Mouse (Mus musculus): Measurements from ENCODE around the gene Mfsd11. TPM values are rescaled to one million over a fixed set of nuclear protein-coding genes. Genes with fewer than 3 reads are reported as not detected.
A peak's percentile ranks its signal among the peaks of the same experiment; 100 is the strongest.

Gene Mfsd11
- 10 to 100 TPM; 40.9 to 46.2 (median 43.0) TPM for total RNA-seq (2022)

GRCm38 (mm10) chr11:116852291-116852890 is at the start of gene Mfsd11:
Mfsd11 (plus strand) TSS chr11:116852440.
- peak; percentile 51 to 71 for DNase-seq (ENCODE audit: low spot score in 2 of 2)

- no peak for DNase-seq (ENCODE audit: low spot score in 2 of 2)
Measured at GRCm38 (mm10) chr11:116802709-116803108, 49.5 kb upstream of the Mfsd11 start.

GRCm38 (mm10) chr11:116806136-116807071 is 45.8 kb upstream of the Mfsd11 start:
- DNase-seq (ENCODE audit: low spot score in 2 of 2) = no peak

GRCm38 (mm10) chr11:116807116-116807515 is 45.1 kb upstream of the Mfsd11 start:
- no peak for DNase-seq (ENCODE audit: low spot score in 2 of 2)

GRCm38 (mm10) chr11:116807526-116807925 is 44.7 kb upstream of the Mfsd11 start:
- no peak for DNase-seq (ENCODE audit: low spot score in 2 of 2)

- peak; percentile 56 to 77 for DNase-seq (ENCODE audit: low spot score in 2 of 2)
Measured at GRCm38 (mm10) chr11:116807938-116808606, 44.2 kb upstream of the Mfsd11 start.

GRCm38 (mm10) chr11:116808811-116809395 is 43.3 kb upstream of the Mfsd11 start:
- DNase-seq (ENCODE audit: low spot score in 2 of 2) = no peak

- DNase-seq (ENCODE audit: low spot score in 2 of 2) = no peak
Measured at GRCm38 (mm10) chr11:116809520-116809919, 42.7 kb upstream of the Mfsd11 start.

GRCm38 (mm10) chr11:116810528-116810927 is 41.7 kb upstream of the Mfsd11 start:
- DNase-seq (ENCODE audit: low spot score in 2 of 2) = no peak

GRCm38 (mm10) chr11:116810983-116811901 is 41.0 kb upstream of the Mfsd11 start:
- peak; percentile 42 to 74 for DNase-seq (ENCODE audit: low spot score in 2 of 2)

- no peak for DNase-seq (ENCODE audit: low spot score in 2 of 2)
Measured at GRCm38 (mm10) chr11:116812793-116813529, 39.3 kb upstream of the Mfsd11 start.

GRCm38 (mm10) chr11:116813610-116814009 is 38.6 kb upstream of the Mfsd11 start:
- no peak for DNase-seq (ENCODE audit: low spot score in 2 of 2)

- DNase-seq (ENCODE audit: low spot score in 2 of 2) = no peak
Measured at GRCm38 (mm10) chr11:116814076-116814883, 38.0 kb upstream of the Mfsd11 start.

- DNase-seq (ENCODE audit: low spot score in 2 of 2) = no peak
Measured at GRCm38 (mm10) chr11:116814884-116815415, 37.3 kb upstream of the Mfsd11 start.

- no peak for DNase-seq (ENCODE audit: low spot score in 2 of 2)
Measured at GRCm38 (mm10) chr11:116816769-116817168, 35.5 kb upstream of the Mfsd11 start.

GRCm38 (mm10) chr11:116817567-116817966 is 34.7 kb upstream of the Mfsd11 start:
- no peak for DNase-seq (ENCODE audit: low spot score in 2 of 2)

GRCm38 (mm10) chr11:116818722-116819121 is 33.5 kb upstream of the Mfsd11 start:
- DNase-seq (ENCODE audit: low spot score in 2 of 2) = no peak

GRCm38 (mm10) chr11:116819932-116820593 is 32.2 kb upstream of the Mfsd11 start:
- DNase-seq (ENCODE audit: low spot score in 2 of 2) = no peak

Data from left cerebral cortex, adult 8-10 months (tissue).